Mouse (Mus musculus): ENCODE measurements around the gene Crbn.

DNA sequence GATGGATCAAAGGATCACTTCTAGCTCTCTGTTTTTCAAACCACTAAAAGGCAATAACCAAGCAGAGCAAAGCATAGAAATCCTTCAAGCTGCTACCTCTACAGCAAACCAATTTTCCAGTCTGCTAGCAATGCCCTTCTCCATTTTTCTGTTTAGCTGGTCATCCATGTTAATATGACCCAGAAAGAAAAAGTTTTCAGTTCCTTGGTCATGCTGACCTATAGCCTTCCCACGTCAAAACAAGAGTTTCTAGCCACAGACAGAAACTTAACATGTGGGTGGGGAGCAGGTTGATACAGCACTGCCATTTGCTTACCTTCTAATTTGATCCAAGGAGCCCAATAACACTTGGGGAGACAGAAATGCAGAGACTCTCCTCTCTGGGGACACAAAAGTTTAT is 40.3 kb upstream of the Crbn start:
- TF ChIP-seq CTCF (IDR thresholded peaks at IDR 0.05) (no peak), EP300 (IDR thresholded peaks at IDR 0.05) (no peak)

All from lung, postnatal 0 days (tissue).